Mouse (Mus musculus) liver, adult (tissue): ENCODE measurements at regions not wholly inside any gene's neighbourhood (a gene's known extent, or its start where the extent isn't known, plus 50 kb on each side); places are given as distances from the start of the nearest gene placed in this dataset.

Source experiments
- GATA4 ChIP-seq: IDR thresholded peaks from 2 replicates; pipeline ENCODE4 v1.6.1; 2014; ENCODE audit warnings: mild to moderate bottlenecking, low read length; ENCODE audit not compliant: insufficient replicate concordance

DNA sequence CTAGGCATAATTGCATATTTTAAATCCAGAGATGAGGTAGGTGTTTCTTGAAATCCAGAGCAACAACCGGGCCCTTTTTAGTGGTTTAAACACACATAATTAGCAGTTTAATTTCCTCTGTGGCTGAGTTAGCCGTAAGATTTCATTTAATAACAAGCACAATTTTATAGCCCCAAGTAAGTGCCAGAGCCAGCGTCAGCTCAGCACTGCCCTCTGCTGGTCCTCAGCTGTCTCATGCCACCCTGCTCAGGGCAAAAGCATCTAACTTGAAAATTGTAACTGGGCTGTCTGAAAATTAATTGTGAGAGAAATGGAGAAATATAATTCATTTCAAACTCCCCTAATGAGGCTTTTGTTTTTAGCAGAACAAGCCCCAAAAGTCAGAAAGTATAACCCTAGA is 437.7 kb upstream of the Tle4 start:
- TF ChIP-seq GATA4: no peak

DNA sequence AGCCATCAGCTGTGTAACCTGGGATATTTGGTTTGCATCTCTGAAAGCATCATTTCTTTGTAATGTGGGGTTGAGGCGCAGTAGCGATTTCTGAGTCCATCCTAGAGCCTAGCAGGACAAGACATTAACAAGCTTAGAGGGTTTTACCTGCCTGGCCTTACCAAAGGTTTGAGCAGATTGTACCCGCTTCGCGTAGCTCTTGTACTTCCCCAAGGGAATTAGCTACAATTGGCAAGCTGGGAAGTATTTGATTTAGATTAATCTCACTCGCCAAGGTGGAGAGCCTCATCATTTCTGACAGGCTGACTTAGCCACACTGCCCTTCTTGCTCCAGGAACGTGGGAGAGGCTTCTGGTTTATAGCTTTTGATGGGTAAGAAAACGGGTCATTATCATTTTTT is 436.1 kb upstream of the Tle4 start:
- no peak for TF ChIP-seq GATA4

DNA sequence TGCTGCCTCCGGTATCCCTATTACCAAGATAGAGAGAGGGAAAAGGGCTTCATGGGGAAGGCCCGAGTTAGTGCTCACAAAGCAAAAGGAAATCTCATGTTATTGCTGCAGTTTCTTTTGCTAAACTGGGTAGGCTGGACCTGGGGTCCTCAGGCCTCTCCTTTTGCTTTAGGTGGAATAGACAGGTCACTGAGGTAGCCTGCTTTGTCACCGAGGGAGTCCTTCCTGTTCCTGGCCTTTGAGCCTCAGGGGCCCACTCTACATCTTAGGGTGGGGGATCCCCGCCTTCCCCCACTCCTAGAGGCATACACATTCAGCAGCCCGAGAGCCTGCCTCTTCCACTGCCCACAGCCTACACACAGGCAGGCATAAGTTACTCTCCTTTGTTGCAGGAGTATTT is 435.5 kb upstream of the Tle4 start:
- TF ChIP-seq GATA4: no peak

DNA sequence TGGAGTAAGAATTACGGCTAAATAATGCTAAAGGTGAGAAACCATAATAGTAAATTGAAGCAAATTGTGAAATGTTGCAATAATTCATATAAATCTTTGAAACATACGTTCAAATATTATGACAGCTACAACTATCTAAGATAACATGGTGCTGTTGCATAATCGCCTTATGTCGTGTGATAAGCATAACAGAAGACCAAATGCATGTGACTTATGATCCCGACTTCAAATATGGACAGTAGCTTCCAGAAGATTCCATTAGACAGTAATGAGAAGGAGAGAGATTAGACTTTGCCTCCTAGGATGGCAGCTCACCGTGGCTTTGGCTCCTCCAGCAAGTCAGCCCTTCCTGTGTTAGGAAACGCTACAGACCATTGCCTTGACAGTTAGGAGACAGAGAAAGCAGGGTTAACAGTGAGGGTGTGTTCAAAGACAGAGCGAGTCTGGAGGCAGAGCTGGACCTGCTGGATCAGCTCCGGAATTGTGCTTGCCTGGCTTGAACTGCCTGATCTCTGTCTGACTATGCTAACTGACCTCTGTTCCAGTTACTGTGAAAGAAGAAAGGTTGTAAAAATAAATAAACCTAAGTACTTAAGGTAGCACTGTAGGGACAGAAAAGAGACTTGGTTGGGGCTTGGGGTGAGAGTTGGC is 434.6 kb upstream of the Tle4 start:
- TF ChIP-seq GATA4: no peak

DNA sequence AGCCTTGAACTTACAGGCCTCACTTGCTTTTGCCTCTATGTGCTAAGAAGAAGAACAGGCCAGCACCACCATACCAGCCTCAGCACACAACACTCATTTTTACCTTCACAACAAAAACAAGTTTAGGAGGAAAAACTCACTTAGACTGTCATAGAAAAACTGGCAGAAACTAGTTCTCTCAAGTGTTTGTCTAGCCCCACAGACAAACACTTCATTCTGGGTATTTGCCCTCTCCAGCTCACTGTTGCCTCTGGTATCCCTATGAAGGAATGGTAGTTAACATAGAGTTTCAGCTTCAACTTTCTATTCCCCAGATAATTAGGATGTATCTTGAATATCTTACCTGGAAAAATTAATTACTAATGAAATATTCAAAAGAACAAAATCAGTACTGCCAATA is 433.6 kb upstream of the Tle4 start:
- no peak for TF ChIP-seq GATA4

DNA sequence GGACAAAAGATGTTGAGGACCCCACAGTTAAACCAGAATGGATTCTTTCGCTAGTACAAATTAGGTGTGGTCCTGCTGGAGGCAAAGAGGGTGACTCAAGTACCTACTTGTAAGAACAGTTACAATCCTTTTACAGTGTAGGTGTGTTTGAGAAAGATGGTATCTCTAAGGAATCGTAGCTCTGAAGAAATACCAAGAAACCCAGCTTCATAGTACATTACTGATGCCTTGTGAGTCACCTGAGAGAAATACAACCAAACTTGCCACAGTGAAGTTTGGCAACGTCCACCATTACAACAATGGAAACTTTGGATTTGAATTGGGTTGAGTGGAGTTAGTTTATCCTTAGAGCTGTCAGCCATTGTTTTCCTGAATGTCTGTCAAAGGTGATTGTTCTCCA is 405.7 kb upstream of the Tle4 start:
- no peak for TF ChIP-seq GATA4

DNA sequence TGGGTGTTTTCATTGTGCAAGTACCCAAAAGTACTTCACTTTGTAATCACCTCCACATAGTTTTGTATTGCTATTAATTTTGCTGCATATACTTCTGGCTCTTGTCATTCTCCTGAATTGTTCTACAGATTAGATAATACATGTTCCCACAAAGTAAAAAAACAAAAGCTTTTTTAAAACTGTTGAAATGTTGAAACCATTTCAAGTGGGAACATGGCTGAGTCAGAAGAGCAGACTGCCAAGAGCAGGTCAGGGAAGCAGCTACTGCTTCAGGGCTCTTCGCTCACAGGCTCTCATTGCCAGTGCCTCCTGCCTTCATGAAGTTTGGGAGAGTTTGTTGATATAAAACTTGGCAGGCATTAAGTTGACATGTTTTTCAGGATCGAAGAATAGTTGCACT is 395.5 kb upstream of the Tle4 start:
- no peak for TF ChIP-seq GATA4

DNA sequence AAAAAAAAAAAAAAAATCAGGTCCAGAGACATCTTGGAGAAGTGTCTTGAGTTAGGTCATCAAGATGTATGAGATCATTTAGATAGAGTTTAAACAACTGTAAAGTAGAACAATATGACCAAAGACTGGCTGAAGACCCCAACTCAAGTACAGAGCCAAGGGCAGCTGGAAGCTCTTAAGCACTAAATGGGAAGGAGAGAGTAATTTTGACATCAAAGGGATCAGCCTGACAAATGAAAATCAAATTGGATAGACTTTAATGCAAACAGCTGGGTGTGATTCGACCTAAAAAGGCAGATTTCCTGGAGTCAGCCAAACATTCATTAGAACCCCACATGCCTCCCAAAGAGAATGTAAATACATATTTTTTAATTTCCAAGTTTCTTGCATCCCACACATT is 372.3 kb upstream of the Tle4 start:
- TF ChIP-seq GATA4: no peak

DNA sequence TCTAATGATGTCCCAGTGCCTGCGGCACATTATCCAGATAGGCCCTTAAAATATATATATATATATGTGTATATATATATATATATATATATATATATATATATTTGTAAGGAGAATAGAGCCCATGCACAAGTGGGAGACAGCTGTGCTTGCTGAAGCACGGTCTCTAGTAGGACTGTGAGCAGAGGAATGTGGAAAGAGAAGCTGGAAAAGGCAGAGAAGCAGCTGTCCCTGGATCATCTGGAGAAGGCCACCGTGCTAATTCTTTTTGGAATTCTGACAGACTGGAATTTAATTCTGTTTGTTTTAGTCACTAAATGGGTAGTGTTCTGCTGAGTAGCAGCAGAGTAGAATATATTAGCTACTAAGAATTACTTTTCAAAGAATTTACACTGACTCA is 370.4 kb upstream of the Tle4 start:
- no peak for TF ChIP-seq GATA4

DNA sequence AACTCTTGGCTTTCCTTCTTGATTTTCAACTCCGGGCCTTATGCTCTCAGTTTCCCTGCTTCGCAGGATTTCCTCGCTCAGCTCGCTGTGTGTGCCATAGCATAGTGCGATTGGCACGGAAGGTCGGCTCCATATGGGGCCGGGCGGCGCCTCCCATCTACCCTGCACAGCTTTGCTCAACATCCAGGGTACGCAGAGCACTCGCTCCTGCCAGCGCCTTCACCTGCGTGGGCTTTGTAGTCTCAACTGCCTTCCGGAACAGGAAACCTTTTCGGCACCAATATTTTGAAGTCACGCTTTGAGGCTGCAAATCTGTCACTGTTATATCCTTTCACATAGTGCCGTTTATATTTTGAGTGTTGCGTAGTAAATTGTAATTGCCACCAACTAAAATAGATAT is 359.9 kb upstream of the Tle4 start:
- no peak for TF ChIP-seq GATA4

DNA sequence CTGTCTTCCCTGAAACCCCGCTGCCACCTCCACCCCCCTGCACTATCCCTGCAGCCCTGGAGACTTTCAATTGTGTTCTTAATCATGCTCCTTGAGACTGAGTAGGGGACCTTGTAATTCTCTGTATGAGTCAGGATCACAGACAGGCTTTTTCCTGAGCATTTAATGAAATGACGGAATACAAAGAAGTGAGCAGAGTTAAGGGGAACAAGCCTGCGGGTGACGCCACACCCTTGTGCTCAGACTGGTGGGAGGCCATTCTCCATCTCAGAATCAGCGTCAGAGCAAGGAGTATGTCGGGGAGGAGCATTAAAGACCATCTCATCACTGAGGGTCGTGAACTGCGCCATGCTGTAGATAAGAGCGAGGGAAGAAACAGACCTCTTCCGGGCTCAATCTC is 359.3 kb upstream of the Tle4 start:
- no peak for TF ChIP-seq GATA4

DNA sequence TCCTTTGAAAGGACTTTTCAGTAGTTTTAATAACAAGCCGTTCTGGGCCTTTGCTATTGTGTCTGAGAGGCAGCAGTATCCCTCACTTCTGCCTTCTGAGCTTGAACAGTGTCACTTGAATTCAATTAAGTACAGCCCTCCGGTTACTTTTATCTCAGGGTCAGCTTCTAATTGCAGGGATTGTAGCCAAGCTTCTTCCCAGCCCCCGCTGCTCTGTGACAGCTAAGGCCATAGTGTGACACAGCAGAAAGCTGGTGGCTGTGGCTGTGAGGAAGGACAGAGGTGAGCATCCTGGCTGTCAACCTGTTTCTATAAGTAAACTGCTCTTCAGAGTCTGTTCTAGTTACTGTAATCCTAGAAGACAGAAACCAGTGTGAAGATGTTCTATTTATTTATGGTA is 358.5 kb upstream of the Tle4 start:
- TF ChIP-seq GATA4: no peak

DNA sequence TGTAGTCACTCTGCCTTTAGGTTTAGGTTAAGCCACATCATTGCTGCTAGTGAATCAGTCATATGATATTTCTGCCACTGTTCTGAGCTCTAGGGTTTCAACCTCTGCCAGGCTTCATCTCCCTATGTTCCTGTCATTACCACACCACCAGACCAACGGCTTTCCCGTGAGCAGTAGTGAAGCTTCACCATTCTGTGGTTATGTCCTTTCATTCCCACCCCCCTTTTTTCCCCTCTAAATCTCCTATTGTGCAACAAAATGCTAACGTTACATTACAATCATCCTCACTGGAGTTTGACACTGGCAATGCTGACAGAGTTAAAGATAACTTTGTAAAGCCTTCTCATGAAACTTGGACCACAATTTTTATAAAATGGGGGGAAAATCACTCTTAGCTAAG is 358.1 kb upstream of the Tle4 start:
- no peak for TF ChIP-seq GATA4

DNA sequence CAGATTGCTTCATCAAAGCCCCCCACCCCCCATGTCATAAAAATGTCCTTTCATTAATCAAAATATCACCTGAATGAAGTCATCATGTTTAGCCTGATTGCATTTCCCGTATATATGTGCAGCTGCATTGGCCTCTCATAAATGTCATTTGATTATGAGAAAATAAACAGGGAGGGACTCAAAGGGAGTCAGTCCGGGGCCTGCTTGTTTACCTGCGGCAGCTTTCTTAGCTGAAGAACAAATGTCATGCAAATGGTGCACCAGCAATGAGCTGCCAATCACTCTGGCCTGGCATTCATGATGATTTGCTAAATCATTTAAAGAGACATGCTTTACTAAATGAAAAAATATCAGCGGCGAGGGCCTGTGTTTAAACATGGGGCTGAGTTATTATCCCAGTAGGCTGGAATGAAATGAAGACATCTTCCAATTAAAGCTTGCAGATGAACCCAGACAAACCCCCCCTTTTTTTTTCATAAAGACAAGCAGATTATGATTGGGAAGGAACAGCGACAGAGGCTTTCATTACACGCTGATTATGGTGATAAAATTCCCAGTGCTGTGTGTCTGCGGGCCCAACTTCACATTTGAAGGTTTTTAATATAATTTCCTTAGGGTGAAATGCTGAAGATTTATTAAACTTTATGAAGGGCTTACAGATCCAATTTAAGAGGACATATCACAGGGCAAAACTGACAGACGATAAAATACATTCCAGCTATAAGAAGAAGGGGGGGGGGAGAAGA is 342.5 kb upstream of the Tle4 start:
- no peak for TF ChIP-seq GATA4

DNA sequence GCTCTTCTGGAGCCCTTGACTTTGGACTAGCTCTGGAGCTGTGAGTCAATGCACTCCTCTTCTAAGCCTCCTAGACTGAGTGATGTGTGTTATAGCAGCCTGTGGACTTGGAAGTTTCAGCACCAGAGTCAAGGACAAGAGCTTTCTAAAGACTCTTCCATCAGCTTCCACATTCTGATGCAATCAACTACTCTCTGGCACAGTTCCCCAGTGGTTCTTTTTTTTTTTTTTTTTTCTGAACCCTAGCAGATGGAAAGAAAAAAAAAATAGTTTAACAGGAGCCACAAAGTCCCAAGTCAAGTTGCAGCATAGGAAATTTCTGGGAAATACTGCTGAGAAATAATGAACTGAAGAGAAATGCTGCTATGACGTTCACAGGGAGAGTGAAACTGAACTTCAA is 324.4 kb upstream of the Tle4 start:
- TF ChIP-seq GATA4: no peak

DNA sequence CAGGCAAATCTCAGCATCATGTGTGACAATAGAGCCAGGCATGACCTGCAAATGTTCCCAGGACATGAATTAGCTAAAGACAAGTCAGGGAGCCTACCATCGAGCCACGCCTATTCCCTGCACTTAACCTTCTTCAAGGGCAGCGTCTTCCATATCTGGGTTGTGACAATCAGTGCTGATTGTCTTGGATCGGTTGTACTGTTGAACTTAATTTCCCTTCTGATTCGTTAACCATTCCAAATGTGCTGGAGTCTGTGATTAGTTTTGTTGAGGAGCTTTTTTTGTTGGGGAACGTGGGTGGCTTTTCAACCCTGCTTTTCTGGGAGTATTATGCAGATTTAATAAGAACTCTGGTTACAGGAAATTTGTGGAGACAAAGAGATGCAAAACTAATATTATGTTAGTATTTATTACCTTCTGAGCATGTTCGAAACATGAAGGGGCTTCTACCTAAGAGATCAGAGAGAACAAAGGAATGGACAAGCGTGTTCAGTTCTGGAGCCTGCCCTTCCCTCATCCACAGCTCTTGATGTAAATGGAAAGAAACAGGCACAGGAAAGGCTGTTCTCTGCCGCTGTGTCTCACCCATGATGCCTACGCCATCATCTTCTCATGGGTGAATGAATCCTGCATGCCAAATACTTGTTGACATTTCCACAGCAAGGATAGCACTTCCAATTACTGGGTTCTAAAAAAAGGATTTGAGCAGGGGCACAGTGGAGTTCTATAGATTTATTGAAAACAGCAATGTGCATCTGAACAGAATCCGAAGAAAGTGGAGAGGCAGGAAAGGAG is 313.4 kb upstream of the Tle4 start:
- TF ChIP-seq GATA4: no peak
